Mouse (Mus musculus) cerebellum, adult 2 months (tissue): ENCODE measurements at regions not wholly inside any gene's neighbourhood (a gene's known extent, or its start where the extent isn't known, plus 50 kb on each side); places are given as distances from the start of the nearest gene placed in this dataset.

Experiments
- DNase-seq, 2 experiments: peaks; one replicate each; pipeline ENCODE4 v3.0.0; 2021
- H3K27ac ChIP-seq: fragments of 200-500 bp; 2 replicates; pipeline ENCODE4 v1.5.1; 2012; ENCODE audit warnings: low read length, control low read depth, inconsistent platforms; ENCODE audit not compliant: insufficient read depth
- H3K27me3 ChIP-seq: fragments of 200-500 bp; 2 replicates; pipeline ENCODE4 v1.6.1; 2012; ENCODE audit warnings: inconsistent platforms, mild to moderate bottlenecking, low read length, moderate library complexity; ENCODE audit not compliant: control insufficient read depth, insufficient read depth
- H3K4me1 ChIP-seq: fragments of 200-500 bp; 2 replicates; pipeline ENCODE4 v1.6.1; 2011; ENCODE audit warnings: low read length; ENCODE audit not compliant: control insufficient read depth, insufficient read depth
- H3K4me3 ChIP-seq: fragments of 200-500 bp; replicated peaks from 2 replicates; pipeline ENCODE3; 2011; ENCODE audit warnings: mild to moderate bottlenecking, low read depth, low read length, control low read depth; ENCODE audit not compliant: insufficient read depth
- CTCF ChIP-seq: fragments of 200-500 bp; IDR thresholded peaks from 2 replicates; pipeline ENCODE4 v1.5.1; 2011; ENCODE audit warnings: low read depth, mild to moderate bottlenecking, control low read depth, low read length, moderate library complexity, borderline replicate concordance; ENCODE audit not compliant: insufficient read depth
- POLR2A ChIP-seq: fragments of 200-500 bp; IDR thresholded peaks from 2 replicates; pipeline ENCODE4 v1.6.1; 2011; ENCODE audit warnings: low read length, control low read depth, borderline replicate concordance; ENCODE audit not compliant: insufficient read depth
- WGBS: fragments of 180-500 bp; shearing (Covaris S2); methylation state at CpG from one replicate; pipeline ENCODE4 v1.1.7; 2018; 5-methylcytosine and 5-hydroxymethylcytosine counted together

DNA sequence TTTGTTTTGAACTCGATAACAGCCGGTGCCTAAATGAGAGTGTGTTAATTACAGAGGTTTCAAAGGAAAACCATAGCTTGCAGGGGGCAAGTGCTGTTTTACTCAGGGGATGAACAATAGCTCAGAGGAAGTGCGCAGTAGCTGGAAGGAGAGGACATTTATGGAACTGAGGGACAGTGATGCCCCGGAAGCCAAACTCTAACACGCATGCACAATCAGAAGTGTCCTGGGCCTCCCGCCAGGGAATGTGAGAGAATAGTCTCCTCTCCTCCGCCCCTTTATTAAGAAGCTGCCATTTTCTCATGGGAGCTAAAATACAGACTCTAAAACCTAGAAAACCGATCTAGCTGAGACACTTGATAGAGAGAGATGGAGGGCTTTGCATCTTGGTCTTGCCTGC lies 368.5 kb upstream of the Sall1 start:
- H3K27ac ChIP-seq, result no peak overlapping the region
- TF ChIP-seq CTCF (no peak), POLR2A (no peak)
- no peak overlapping the region for H3K4me3 ChIP-seq
- 47% methylated on average over 8 of the region's 8 CpGs for WGBS
- H3K4me1 ChIP-seq, result no peaks in the 10 kb centered on the region
- no peak for DNase-seq
- H3K27me3 ChIP-seq, result no peaks in the 10 kb centered on the region

DNA sequence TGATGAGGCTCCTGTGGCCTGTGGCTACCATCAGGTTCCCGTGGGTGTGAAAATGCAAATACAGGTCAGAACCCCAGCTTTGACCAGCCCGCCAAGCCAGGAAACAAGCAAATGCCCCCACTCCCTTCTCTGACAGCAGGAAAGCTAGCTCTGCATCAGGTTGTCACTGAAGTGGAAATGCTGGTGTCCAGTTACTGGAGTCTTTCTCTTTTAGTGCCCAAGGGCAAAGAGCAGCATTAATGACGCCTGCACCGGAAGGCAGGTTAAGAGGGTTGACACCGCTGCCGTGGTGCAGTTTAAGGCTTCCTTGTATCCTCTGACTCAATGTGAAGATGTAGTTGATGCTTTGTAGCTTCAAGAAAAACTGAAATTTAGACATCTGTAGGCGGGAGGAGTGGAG lies 368.1 kb upstream of the Sall1 start:
- TF ChIP-seq CTCF (no peak), POLR2A (no peak)
- Histone ChIP-seq H3K4me3 (no peak overlapping the region), H3K4me1 (no peaks in the 10 kb centered on the region), H3K27ac (no peak overlapping the region), H3K27me3 (no peaks in the 10 kb centered on the region)
- 53% methylated on average over 7 of the region's 7 CpGs for WGBS
- no peak for DNase-seq

DNA sequence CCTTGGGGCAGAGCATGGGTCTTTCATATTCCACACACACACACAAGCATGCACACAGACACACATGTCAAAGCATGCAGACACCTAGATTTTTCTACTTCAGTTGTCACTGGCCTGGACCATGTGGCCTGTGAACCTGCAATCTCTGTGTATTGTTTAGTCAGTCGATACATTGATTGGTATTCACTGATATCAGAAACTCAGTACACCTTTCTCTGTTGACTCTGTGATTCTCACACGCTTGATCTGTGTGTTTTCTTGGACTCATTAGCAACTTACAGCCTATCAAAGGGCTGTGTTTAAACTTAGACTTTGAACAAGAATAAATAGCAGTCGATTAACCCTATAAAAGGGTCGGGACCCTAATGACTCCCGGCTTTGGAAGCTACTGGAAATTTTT lies 362.7 kb upstream of the Sall1 start:
- Histone ChIP-seq H3K4me1 (no peaks in the 10 kb centered on the region), H3K27ac (no peak overlapping the region), H3K4me3 (no peak overlapping the region), H3K27me3 (no peaks in the 10 kb centered on the region)
- no peak for TF ChIP-seq POLR2A
- no peak for TF ChIP-seq CTCF
- no peak for DNase-seq
- WGBS, result 94% methylated on average over 5 of the region's 5 CpGs

DNA sequence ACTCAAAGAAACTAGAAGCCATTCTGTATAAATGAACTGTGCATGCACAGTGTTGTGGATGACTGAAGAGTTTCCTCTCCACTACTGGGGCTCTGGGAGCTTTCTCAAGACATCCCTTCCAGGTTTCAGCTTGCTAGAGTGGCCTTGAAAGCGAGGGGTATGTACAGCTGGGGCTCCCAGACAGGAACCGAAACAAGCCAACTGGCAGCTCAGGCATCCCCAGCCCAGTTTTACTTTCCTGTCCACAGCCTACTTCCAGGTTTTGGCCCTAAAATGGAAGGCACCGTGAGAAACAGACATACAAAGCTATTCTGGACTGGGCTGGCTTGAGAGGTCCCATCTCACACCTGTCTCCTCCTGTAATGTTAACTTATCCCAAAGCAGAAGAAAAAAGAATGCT lies 360.3 kb upstream of the Sall1 start:
- no peaks in the 10 kb centered on the region for H3K4me1 ChIP-seq
- no peak overlapping the region for H3K4me3 ChIP-seq
- H3K27ac ChIP-seq, result no peak overlapping the region
- no peaks in the 10 kb centered on the region for H3K27me3 ChIP-seq
- TF ChIP-seq CTCF (no peak), POLR2A (no peak)
- 63% methylated on average over 3 of the region's 3 CpGs for WGBS
- DNase-seq, result no peak

DNA sequence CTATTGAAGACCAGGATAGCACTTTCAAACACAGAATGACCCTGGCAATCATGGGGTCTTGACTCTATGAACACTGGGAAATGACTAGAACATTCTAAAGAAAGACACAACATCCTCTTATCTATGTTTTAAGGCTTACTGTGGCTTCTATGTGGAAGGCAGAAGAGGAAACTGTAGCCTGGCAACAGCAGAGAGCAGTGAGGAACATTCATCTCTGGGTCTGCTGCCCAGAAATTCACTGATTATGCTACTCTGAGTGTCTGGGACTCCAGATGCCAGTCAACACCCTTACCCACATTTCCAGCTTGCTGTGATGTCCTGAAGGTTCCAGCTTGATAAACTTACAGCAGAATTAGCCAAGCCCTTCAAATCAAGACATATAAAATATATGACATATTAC lies 352.7 kb upstream of the Sall1 start:
- Histone ChIP-seq H3K4me3 (no peak overlapping the region), H3K4me1 (no peaks in the 10 kb centered on the region), H3K27me3 (no peaks in the 10 kb centered on the region), H3K27ac (no peak overlapping the region)
- TF ChIP-seq CTCF, result no peak
- no peak for TF ChIP-seq POLR2A
- no peak for DNase-seq

DNA sequence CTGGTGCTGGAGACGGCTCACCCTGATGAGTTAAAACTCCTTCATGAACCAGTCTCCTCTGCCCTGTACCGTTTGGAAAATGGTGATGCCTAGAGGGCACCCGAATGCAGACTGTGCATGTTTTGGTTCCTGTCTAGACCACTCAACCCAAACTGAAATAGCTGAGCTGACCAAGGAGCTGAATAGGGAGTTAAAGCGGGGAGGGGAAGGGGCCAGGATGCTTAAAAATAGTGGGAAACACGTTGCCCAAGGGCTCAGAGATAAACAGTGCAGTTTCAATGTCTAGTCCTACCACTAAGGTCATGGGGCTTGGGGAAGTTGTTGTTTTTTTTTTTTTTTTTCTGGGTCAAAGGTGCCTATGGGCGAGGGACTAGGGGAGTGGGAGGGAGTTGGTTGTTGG lies 348.8 kb upstream of the Sall1 start:
- H3K27me3 ChIP-seq, result no peaks in the 10 kb centered on the region; the same call in 1 of the 2 replicates
- WGBS, result 82% methylated on average over 6 of the region's 6 CpGs
- DNase-seq, result no peak
- TF ChIP-seq POLR2A, result no peak
- TF ChIP-seq CTCF, result no peak
- H3K27ac ChIP-seq, result no peak overlapping the region
- no peaks in the 10 kb centered on the region for H3K4me1 ChIP-seq
- H3K4me3 ChIP-seq, result no peak overlapping the region

DNA sequence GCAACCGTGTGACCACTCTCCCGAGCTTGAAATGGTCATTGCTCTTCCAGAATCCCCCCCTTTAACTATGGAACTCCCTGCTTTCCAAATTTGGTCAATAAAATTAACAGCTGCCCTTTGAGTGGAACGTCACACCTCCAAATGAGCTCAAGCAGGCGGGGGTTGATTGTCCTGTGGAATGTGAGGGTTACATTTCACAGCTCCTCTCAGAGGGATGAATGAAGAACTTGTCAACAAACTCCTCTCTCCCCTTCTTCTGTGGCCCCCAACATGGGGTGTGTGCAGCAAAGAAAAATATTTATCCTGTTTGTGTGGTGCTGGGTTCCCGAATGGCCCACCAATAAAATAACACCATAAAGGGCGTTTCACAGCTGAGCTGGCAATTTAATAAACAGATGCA lies 344.8 kb upstream of the Sall1 start:
- Histone ChIP-seq H3K27ac (no peak overlapping the region), H3K4me3 (no peak overlapping the region), H3K4me1 (no peaks in the 10 kb centered on the region), H3K27me3 (no peaks in the 10 kb centered on the region; the same call in 1 of the 2 replicates)
- TF ChIP-seq POLR2A (no peak), CTCF (no peak)
- DNase-seq, result no peak
- WGBS, result 47% methylated on average over 6 of the region's 6 CpGs

DNA sequence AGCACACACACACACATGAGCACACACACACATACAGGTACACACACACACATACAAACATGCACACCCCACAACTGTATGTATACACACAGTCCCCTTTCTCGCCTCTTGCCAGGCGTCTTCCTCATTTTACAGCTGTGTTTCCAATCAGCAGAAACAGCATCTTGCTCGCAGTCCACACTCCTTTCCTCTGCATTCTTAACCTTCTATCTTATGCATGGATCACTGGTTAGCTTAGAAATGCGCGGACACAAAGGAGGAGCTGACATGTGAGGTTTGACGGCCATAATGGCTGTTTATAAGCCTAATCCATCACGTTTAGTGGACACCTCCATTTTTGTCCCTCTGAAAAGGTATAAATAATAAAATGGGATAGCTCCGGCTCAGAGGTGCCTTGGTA lies 343.3 kb upstream of the Sall1 start:
- Histone ChIP-seq H3K4me1 (no peaks in the 10 kb centered on the region), H3K27ac (no peak overlapping the region), H3K4me3 (no peak overlapping the region), H3K27me3 (no peaks in the 10 kb centered on the region; the same call in 1 of the 2 replicates)
- WGBS, result 57% methylated on average over 8 of the region's 8 CpGs
- TF ChIP-seq POLR2A, result no peak
- no peak for TF ChIP-seq CTCF
- DNase-seq, result no peak
